ENCODE assay signal across 9 mouse cellular contexts in the genomic region with DNA sequence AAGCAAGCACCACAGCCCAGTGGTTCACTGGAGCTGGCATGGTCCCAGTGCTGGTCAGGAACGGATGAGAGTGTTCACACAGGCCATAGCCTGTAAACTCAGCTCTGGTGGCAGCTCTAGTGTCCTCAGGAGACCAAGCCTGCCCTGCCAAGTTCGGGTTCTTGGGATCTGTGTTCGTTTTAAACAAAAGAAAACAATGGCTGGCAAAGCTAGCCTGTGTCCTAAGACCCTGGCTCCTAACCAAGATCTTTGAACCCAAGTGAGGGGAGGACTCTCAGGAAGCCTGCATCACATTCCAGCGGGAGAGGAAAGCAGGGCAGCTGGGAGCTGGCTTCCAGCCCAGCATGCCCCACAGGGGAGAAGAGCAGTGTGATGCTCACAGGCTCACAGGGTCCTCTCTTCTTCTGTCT. TPM values are rescaled to one million over a fixed set of nuclear protein-coding genes. Genes with fewer than 3 reads are reported as not detected.
DNase-seq lines count a peak whose midpoint lies in the region; ATAC-seq lines count a peak whose summit lies in the region.
"Had no signal": no experiment of that assay in that cellular context is flagged by ENCODE, and none has a peak within 500 bp of the region (broad histone marks: within the 10 kb centered on the region; RNA-seq: fewer than 3 reads in every experiment).

No protein-coding gene starts in this region.

- no peaks in the 10 kb centered on the region for H3K27me3 ChIP-seq in neural tube, embryonic 13.5 days
- H3K27me3 ChIP-seq in kidney, embryonic 15.5 days: no peaks in the 10 kb centered on the region
- H3K27me3 ChIP-seq in midbrain, embryonic 13.5 days: no peaks in the 10 kb centered on the region; the same call in 1 of the 2 replicates

- no peak for ATAC-seq in neural tube, embryonic 13.5 days (ENCODE audit: low read depth)
- no peak for ATAC-seq in kidney, embryonic 15.5 days (replicated peaks; ENCODE audit: low FRiP score)
- 0 out of 2 replicates have a peak, but pooled peaks have one; percentile 22 for ATAC-seq in midbrain, embryonic 13.5 days
- no peak for ATAC-seq in erythroid progenitor cell, adult 5-6 weeks (replicated peaks; ENCODE audit: low FRiP score, poor library complexity, severe bottlenecking)

- H3K9me3 ChIP-seq in neural tube, embryonic 13.5 days: no peaks in the 10 kb centered on the region
- H3K9me3 ChIP-seq in kidney, embryonic 15.5 days (replicated peaks): no peaks in the 10 kb centered on the region
- H3K9me3 ChIP-seq in midbrain, embryonic 13.5 days: no peaks in the 10 kb centered on the region

- no peak overlapping the region for H3K4me3 ChIP-seq in neural tube, embryonic 13.5 days
- no peak overlapping the region for H3K4me3 ChIP-seq in kidney, embryonic 15.5 days (replicated peaks)
- H3K4me3 ChIP-seq in midbrain, embryonic 13.5 days (replicated peaks): no peak overlapping the region

- no peaks in the 10 kb centered on the region for H3K36me3 ChIP-seq in neural tube, embryonic 13.5 days
- H3K36me3 ChIP-seq in kidney, embryonic 15.5 days: no peaks in the 10 kb centered on the region
- no peaks in the 10 kb centered on the region for H3K36me3 ChIP-seq in midbrain, embryonic 13.5 days

- H3K4me1 ChIP-seq in neural tube, embryonic 13.5 days (replicated peaks): peaks cover 20% of the 10 kb centered on the region
- peaks cover 18% of the 10 kb centered on the region for H3K4me1 ChIP-seq in kidney, embryonic 15.5 days
- H3K4me1 ChIP-seq in midbrain, embryonic 13.5 days (replicated peaks): peaks cover 28% of the 10 kb centered on the region

- H3K27ac ChIP-seq in neural tube, embryonic 13.5 days (replicated peaks): peak overlapping the region; percentile 67
- H3K27ac ChIP-seq in kidney, embryonic 15.5 days: peak overlapping the region; percentile 59
- H3K27ac ChIP-seq in midbrain, embryonic 13.5 days: peak overlapping the region; percentile 12; the same call in 1 of the 2 replicates

- H3K9ac ChIP-seq in neural tube, embryonic 13.5 days: no peak overlapping the region
- H3K9ac ChIP-seq in kidney, embryonic 15.5 days: no peak overlapping the region
- no peak overlapping the region for H3K9ac ChIP-seq in midbrain, embryonic 13.5 days (replicated peaks)

- WGBS in neural tube, embryonic 13.5 days: 15% methylated on average over 4 of the region's 4 CpGs
- 25% methylated on average over 4 of the region's 4 CpGs for WGBS in kidney, embryonic 15.5 days
- 29% methylated on average over 4 of the region's 4 CpGs for WGBS in midbrain, embryonic 13.5 days

- no peak for DNase-seq in neural tube, embryonic 10.5 days (ENCODE audit: extremely low spot score, low spot score)
- DNase-seq in cerebellum, adult 8-10 months: peak; percentile 44
- DNase-seq in gastrocnemius, postnatal 25 days: peak; percentile 83
- DNase-seq in spleen, postnatal 10 days (ENCODE audit: low spot score in 2 of 2): no peak

- no peak overlapping the region for H3K4me2 ChIP-seq in neural tube, embryonic 13.5 days
- no peak overlapping the region for H3K4me2 ChIP-seq in kidney, embryonic 15.5 days
- H3K4me2 ChIP-seq in midbrain, embryonic 13.5 days (replicated peaks): no peak overlapping the region

RNA-seq across cellular contexts. Expression of a gene that starts 36.1 kb away (rescaled TPM):
- not detected in 2 replicates for polyA plus RNA-seq in neural tube, embryonic 13.5 days (2015; fragmentation: Nextera tagmentation; extraction: Ambion mirVana)
- total RNA-seq in gastrocnemius, postnatal 25 days (2021): not detected
- polyA plus RNA-seq in kidney, embryonic 15.5 days (2015; fragmentation: Nextera tagmentation; extraction: Ambion mirVana): not detected in 2 replicates
- polyA plus RNA-seq in midbrain, embryonic 13.5 days (2015; fragmentation: Nextera tagmentation; extraction: Ambion mirVana): not detected in 2 replicates
- total RNA-seq in erythroid progenitor cell, adult 5-6 weeks (2015; ENCODE audit: low replicate concordance): not detected in 2 replicates
- total RNA-seq in erythroid progenitor cell, adult 5-6 weeks (2017; ENCODE audit: low replicate concordance): not detected in 2 replicates
- total RNA-seq: layer of hippocampus, postnatal 10 days had no signal

RNA-seq across cellular contexts. Expression of a gene that starts 44.0 kb away (rescaled TPM):
- 12.6 and 16.1 TPM in 2 replicates for polyA plus RNA-seq in neural tube, embryonic 13.5 days (2015; fragmentation: Nextera tagmentation; extraction: Ambion mirVana)
- 1 to 10 TPM; 3.3 to 3.8 TPM for total RNA-seq in gastrocnemius, postnatal 25 days (2021)
- polyA plus RNA-seq in kidney, embryonic 15.5 days (2015; fragmentation: Nextera tagmentation; extraction: Ambion mirVana): 8.5 and 10.2 TPM in 2 replicates
- polyA plus RNA-seq in midbrain, embryonic 13.5 days (2015; fragmentation: Nextera tagmentation; extraction: Ambion mirVana): 10.3 and 10.9 TPM in 2 replicates
- not detected in 2 replicates for total RNA-seq in erythroid progenitor cell, adult 5-6 weeks (2015; ENCODE audit: low replicate concordance)
- not detected in 2 replicates for total RNA-seq in erythroid progenitor cell, adult 5-6 weeks (2017; ENCODE audit: low replicate concordance)

Comparison
In these comparisons a context has a peak if more than half of its experiments do, and no peak if none do; other contexts are left out.
1. H3K27ac ChIP-seq: peak in every context shown above with its lines; median percentile 67 in neural tube, embryonic 13.5 days; 59 in kidney, embryonic 15.5 days; 12 in midbrain, embryonic 13.5 days.
2. DNase-seq: peak in cerebellum, adult 8-10 months (single experiment) and gastrocnemius, postnatal 25 days (single experiment); none in neural tube, embryonic 10.5 days (single experiment) and spleen, postnatal 10 days (0 of 2).